26 mouse cellular contexts compared by ENCODE assay signal in genomic region chr10:19329191-19329777, GRCm38 (mm10). TPM values are rescaled to one million over a fixed set of nuclear protein-coding genes. Genes with fewer than 3 reads are reported as not detected.
DNase-seq lines count a peak whose midpoint lies in the region; ATAC-seq and TF ChIP-seq lines count a peak whose summit lies in the region.
"Had no signal": no experiment of that assay in that cellular context is flagged by ENCODE, and none has a peak within 500 bp of the region (broad histone marks: within the 10 kb centered on the region; RNA-seq: fewer than 3 reads in every experiment).

No protein-coding gene starts in this region.

- H3K9me3 ChIP-seq in hindbrain, embryonic 11.5 days (ENCODE audit: control insufficient read depth, low read length): no peaks in the 10 kb centered on the region
- no peaks in the 10 kb centered on the region for H3K9me3 ChIP-seq in hindbrain, postnatal 0 days (ENCODE audit: low read length)
- no peaks in the 10 kb centered on the region for H3K9me3 ChIP-seq in forebrain, embryonic 10.5 days
- H3K9me3 ChIP-seq in hindbrain, embryonic 13.5 days: no peaks in the 10 kb centered on the region
- H3K9me3 ChIP-seq: megakaryocyte, embryonic 14.5 days had no signal

- H3K27me3 ChIP-seq in hindbrain, embryonic 11.5 days (ENCODE audit: control insufficient read depth, insufficient read depth, low read length): no peaks in the 10 kb centered on the region
- H3K27me3 ChIP-seq in hindbrain, postnatal 0 days (ENCODE audit: insufficient read depth, low read length): no peaks in the 10 kb centered on the region
- peaks cover 92% of the 10 kb centered on the region for H3K27me3 ChIP-seq in forebrain, embryonic 10.5 days (ENCODE audit: poor library complexity, severe bottlenecking)
- H3K27me3 ChIP-seq in hindbrain, embryonic 13.5 days: peaks cover 66% of the 10 kb centered on the region

- 15% methylated on average over 3 of the region's 3 CpGs for WGBS in hindbrain, embryonic 11.5 days
- 17% methylated on average over 3 of the region's 3 CpGs for WGBS in hindbrain, postnatal 0 days
- WGBS in forebrain, embryonic 10.5 days: 9% methylated on average over 3 of the region's 3 CpGs
- 10% methylated on average over 3 of the region's 3 CpGs for WGBS in hindbrain, embryonic 13.5 days

- DNase-seq in hindbrain, embryonic 11.5 days (ENCODE audit: low spot score): peak; percentile 31
- DNase-seq in hindbrain, postnatal 0 days (ENCODE audit: low spot score): no peak
- peak; percentile 26 for DNase-seq in R1 (ENCODE audit: low read depth, low spot score)
- peak; percentile 59 for DNase-seq in forebrain, embryonic 10.5 days (ENCODE audit: extremely low spot score, low spot score)
- no peak for DNase-seq in spleen, postnatal 10 days (ENCODE audit: low spot score in 2 of 2)
- DNase-seq in right cerebral cortex, postnatal 36 days (ENCODE audit: low spot score in 2 of 2): no peak
- DNase-seq in left cerebral cortex, adult 2 months (ENCODE audit: extremely low spot score in 1 of 2, low spot score in 2 of 2): no peak
- DNase-seq: adrenal gland, postnatal 14 days; cerebellum, adult 8-10 months; gastrocnemius, postnatal 25 days; heart, postnatal 14 days; liver; liver, postnatal 0 days; lung, postnatal 14 days; right cerebral cortex, postnatal 14 days; thymus, postnatal 25 days had no signal

- ATAC-seq in hindbrain, embryonic 11.5 days (ENCODE audit: low FRiP score): peak; percentile 85
- no peak for ATAC-seq in hindbrain, postnatal 0 days
- 0 out of 2 replicates have a peak, but pooled peaks have one; percentile 54 for ATAC-seq in hindbrain, embryonic 13.5 days (ENCODE audit: low FRiP score)
- ATAC-seq: activated CD4-positive, CD25-positive, alpha-beta regulatory T cell, adult 4 months; liver, postnatal 0 days had no signal

- no peak for TF ChIP-seq CTCF in hindbrain, postnatal 0 days (IDR thresholded peaks at IDR 0.05; ENCODE audit: low read depth)
- no peak for TF ChIP-seq CTCF in left cerebral cortex, adult 2 months (IDR thresholded peaks at IDR 0.05)

- no peaks in the 10 kb centered on the region for H3K36me3 ChIP-seq in hindbrain, embryonic 11.5 days (ENCODE audit: control insufficient read depth, insufficient read depth, low read length)
- H3K36me3 ChIP-seq in hindbrain, postnatal 0 days (ENCODE audit: insufficient read depth, low read length): no peaks in the 10 kb centered on the region
- H3K36me3 ChIP-seq in forebrain, embryonic 10.5 days (replicated peaks): no peaks in the 10 kb centered on the region
- H3K36me3 ChIP-seq in hindbrain, embryonic 13.5 days: no peaks in the 10 kb centered on the region

- H3K4me2 ChIP-seq in hindbrain, embryonic 11.5 days (replicated peaks; ENCODE audit: low read depth, low read length): no peak overlapping the region
- no peak overlapping the region for H3K4me2 ChIP-seq in hindbrain, postnatal 0 days (ENCODE audit: low read depth, low read length)
- H3K4me2 ChIP-seq in hindbrain, embryonic 13.5 days: no peak overlapping the region
- H3K4me2 ChIP-seq: heart, embryonic 11.5 days had no signal

- H3K4me1 ChIP-seq in hindbrain, embryonic 11.5 days (replicated peaks; ENCODE audit: control insufficient read depth, insufficient read depth, low read length): no peaks in the 10 kb centered on the region
- no peaks in the 10 kb centered on the region for H3K4me1 ChIP-seq in hindbrain, postnatal 0 days (ENCODE audit: insufficient read depth, low read length)
- peaks cover 20% of the 10 kb centered on the region for H3K4me1 ChIP-seq in forebrain, embryonic 10.5 days
- H3K4me1 ChIP-seq in hindbrain, embryonic 13.5 days (replicated peaks): peaks cover 7% of the 10 kb centered on the region

- intact Hi-C loops in left cerebral cortex, adult 2 months (cut with DNase I): no loop called here

- H3K4me3 ChIP-seq in hindbrain, embryonic 11.5 days (ENCODE audit: low read depth, low read length): no peak overlapping the region
- H3K4me3 ChIP-seq in hindbrain, postnatal 0 days (ENCODE audit: low read length): no peak overlapping the region
- no peak overlapping the region for H3K4me3 ChIP-seq in forebrain, embryonic 10.5 days
- H3K4me3 ChIP-seq in hindbrain, embryonic 13.5 days: no peak overlapping the region
- no peak overlapping the region for H3K4me3 ChIP-seq in left cerebral cortex, adult 2 months
- H3K4me3 ChIP-seq: megakaryocyte, embryonic 14.5 days had no signal

- H3K27ac ChIP-seq in hindbrain, embryonic 11.5 days (ENCODE audit: low read depth, low read length): no peak overlapping the region
- no peak overlapping the region for H3K27ac ChIP-seq in hindbrain, postnatal 0 days
- H3K27ac ChIP-seq in forebrain, embryonic 10.5 days: peak overlapping the region; percentile 32
- no peak overlapping the region for H3K27ac ChIP-seq in hindbrain, embryonic 13.5 days
- no peak overlapping the region for H3K27ac ChIP-seq in left cerebral cortex, adult 2 months

- no peak overlapping the region for H3K9ac ChIP-seq in hindbrain, embryonic 11.5 days (ENCODE audit: low read depth, low read length)
- H3K9ac ChIP-seq in hindbrain, postnatal 0 days (replicated peaks; ENCODE audit: low read length): no peak overlapping the region
- H3K9ac ChIP-seq in hindbrain, embryonic 13.5 days: no peak overlapping the region
- H3K9ac ChIP-seq: liver, postnatal 0 days had no signal

RNA-seq across cellular contexts. Expression of gene Olig3, which starts 27.0 kb away (rescaled TPM):
- polyA plus RNA-seq in hindbrain, embryonic 11.5 days (2014; fragmentation: Nextera tagmentation; extraction: Ambion mirVana): 46.6 and 58.5 TPM in 2 replicates
- total RNA-seq in hindbrain, postnatal 0 days (2014; rRNA removed): 1.3 TPM in 1 of 2 replicates, not detected in the other
- 1.8 and 1.9 TPM in 2 replicates for polyA plus RNA-seq in hindbrain, postnatal 0 days (2015; fragmentation: Nextera tagmentation; extraction: Ambion mirVana)
- polyA plus RNA-seq in forebrain, embryonic 10.5 days (2016; fragmentation: Nextera tagmentation; extraction: Ambion mirVana): 2.1 and 8.1 TPM in 2 replicates
- polyA plus RNA-seq in hindbrain, embryonic 13.5 days (2015; fragmentation: Nextera tagmentation; extraction: Ambion mirVana): 14.5 and 29.9 TPM in 2 replicates
- not detected for total RNA-seq in left cerebral cortex, adult 2 months (2021)
- total RNA-seq: adrenal gland, postnatal 14 days; gastrocnemius, postnatal 25 days; layer of hippocampus, postnatal 25 days; left cerebral cortex, postnatal 36 days had no signal
- polyA plus RNA-seq: activated CD4-positive, CD25-positive, alpha-beta regulatory T cell, adult 4 months; cortical plate, adult 2 months; intestine, embryonic 14.5 days; kidney, embryonic 14.5 days; large intestine, adult 2 months; liver, postnatal 0 days had no signal

Comparison
In these comparisons a context has a peak if more than half of its experiments do, and no peak if none do; other contexts are left out.
1. DNase-seq: peak in hindbrain, embryonic 11.5 days (single experiment), R1 (single experiment) and forebrain, embryonic 10.5 days (single experiment); none in hindbrain, postnatal 0 days (single experiment), spleen, postnatal 10 days (0 of 2), right cerebral cortex, postnatal 36 days (0 of 2) and left cerebral cortex, adult 2 months (0 of 2).